Mouse (Mus musculus) liver, embryonic 14.5 days (tissue): ENCODE results near the gene Ccdc71l. TPM values are rescaled to one million over a fixed set of nuclear protein-coding genes. Genes with fewer than 3 reads are reported as not detected.

ENCODE experiments used
- ATAC-seq: fragments of 200-750 bp; cut with Nextera tagmentation; 2 replicates; pipeline ENCODE4 v1.8.0; 2017; ENCODE audit warnings: moderate number of reproducible peaks, mild to moderate bottlenecking, moderate library complexity; ENCODE audit not compliant: insufficient read depth
- DNase-seq, 3 experiments: peaks; one replicate each; pipeline ENCODE4 v3.0.0-alpha.2; 2012 to 2013; ENCODE audit warnings: low read depth in 3 of 3, low spot score in 3 of 3
- H3K27ac ChIP-seq: fragments of 300-500 bp; sonication (generic); 2 replicates; pipeline ENCODE4 v1.5.1; 2014; ENCODE audit warnings: moderate library complexity, mild to moderate bottlenecking, control low read depth, inconsistent platforms
- H3K27me3 ChIP-seq: fragments of 300-500 bp; sonication (generic); 2 replicates; pipeline ENCODE4 v1.6.1; 2014; ENCODE audit warnings: mild to moderate bottlenecking, low read length, moderate library complexity; ENCODE audit not compliant: control insufficient read depth, insufficient read depth
- H3K36me3 ChIP-seq: fragments of 300-500 bp; sonication (generic); replicated peaks from 2 replicates; pipeline ENCODE4 v1.6.1; 2014; ENCODE audit warnings: low read depth; ENCODE audit not compliant: control insufficient read depth, insufficient read depth
- H3K4me1 ChIP-seq, 2 experiments: fragments of 200-500 bp in 1 of 2; fragments of 300-500 bp in 1 of 2; sonication (generic) in 1 of 2; replicated peaks; 2 replicates each; pipeline ENCODE4 v1.6.1; 2012 to 2014; ENCODE audit warnings: antibody characterized with exemption in 1 of 2, inconsistent platforms in 1 of 2, low read length in 1 of 2; ENCODE audit not compliant: control insufficient read depth in 2 of 2, insufficient read depth in 2 of 2
- H3K4me2 ChIP-seq: fragments of 300-500 bp; sonication (generic); 2 replicates; pipeline ENCODE4 v1.6.1; 2014; ENCODE audit warnings: low read depth, mild to moderate bottlenecking, control low read depth, moderate library complexity
- H3K4me3 ChIP-seq, 2 experiments: fragments of 200-500 bp in 1 of 2; fragments of 300-500 bp in 1 of 2; sonication (generic) in 1 of 2; 2 replicates each; pipeline ENCODE4 v1.5.1; 2012 to 2014; ENCODE audit warnings: low read depth in 2 of 2, low read length in 2 of 2, mild to moderate bottlenecking in 2 of 2, control low read depth in 1 of 2, inconsistent platforms in 1 of 2, moderate library complexity in 1 of 2; ENCODE audit not compliant: insufficient read depth in 1 of 2
- H3K9ac ChIP-seq: fragments of 300-500 bp; sonication (generic); replicated peaks from 2 replicates; pipeline ENCODE4 v1.6.1; 2014; ENCODE audit warnings: mild to moderate bottlenecking, control low read depth, moderate library complexity
- H3K9me3 ChIP-seq: fragments of 300-500 bp; sonication (generic); 2 replicates; pipeline ENCODE4 v1.6.1; 2016; ENCODE audit warnings: low read length, mixed read lengths; ENCODE audit not compliant: control insufficient read depth
- CTCF ChIP-seq: IDR thresholded peaks from 2 replicates; pipeline ENCODE4 v1.5.1; 2016; ENCODE audit warnings: antibody characterized with exemption, low read depth, control low read depth
- EP300 ChIP-seq: IDR thresholded peaks from 2 replicates; pipeline ENCODE4 v1.6.1; 2016; ENCODE audit warnings: antibody characterized with exemption, low read depth
- WGBS: fragments of 180-500 bp; shearing (Covaris S2); extraction: QIAGEN DNeasy Blood & Tissue Kit; methylation state at CpG from one replicate; pipeline ENCODE4 v1.1.7; 2014; ENCODE audit not compliant: insufficient replicate concordance; 5-methylcytosine and 5-hydroxymethylcytosine counted together
- polyA plus RNA-seq, 2 experiments: library from polyadenylated mRNA; depleted of rRNA in 1 of 2; stranded (reverse) in 1 of 2; unstranded in 1 of 2; fragments of >200 nt; fragmentation: Nextera tagmentation in 1 of 2; extraction: Ambion mirVana in 1 of 2; gene quantifications; 2 replicates each; pipeline versions ENCODE4 v1.2.1 to v1.2.3; 2012 to 2014

The Ccdc71l gene
- 10.4 and 11.4 TPM in 2 replicates for polyA plus RNA-seq (2012; rRNA removed)
- polyA plus RNA-seq (2014; fragmentation: Nextera tagmentation; extraction: Ambion mirVana): 6.6 and 7.4 TPM in 2 replicates

- Histone ChIP-seq H3K4me3 (peak within 1 kb of the TSS; percentile 60 to 64), H3K4me2 (peak within 1 kb of the TSS; percentile 70), H3K9me3 (no peaks in the 10 kb centered on the region), H3K9ac (peak within 1 kb of the TSS; percentile 95), H3K36me3 (peaks cover 7% of the 10 kb centered on the region), H3K27ac (peak within 1 kb of the TSS; percentile 93), H3K4me1 (peaks cover 10% of the 10 kb centered on the region in 2 experiments), H3K27me3 (no peaks in the 10 kb centered on the region)
- ATAC-seq: peak; percentile 77
- DNase-seq: peak; percentile 79 to 86 (median 83)
- no peak for TF ChIP-seq CTCF
- no peak for TF ChIP-seq EP300
- under 1% methylated on average over 62 of the region's 78 CpGs for WGBS
Observed at GRCm38 (mm10) chr12:32378528-32379295, at the start of gene Ccdc71l. TSS of gene Ccdc71l (plus strand) at chr12:32378704.

DNA sequence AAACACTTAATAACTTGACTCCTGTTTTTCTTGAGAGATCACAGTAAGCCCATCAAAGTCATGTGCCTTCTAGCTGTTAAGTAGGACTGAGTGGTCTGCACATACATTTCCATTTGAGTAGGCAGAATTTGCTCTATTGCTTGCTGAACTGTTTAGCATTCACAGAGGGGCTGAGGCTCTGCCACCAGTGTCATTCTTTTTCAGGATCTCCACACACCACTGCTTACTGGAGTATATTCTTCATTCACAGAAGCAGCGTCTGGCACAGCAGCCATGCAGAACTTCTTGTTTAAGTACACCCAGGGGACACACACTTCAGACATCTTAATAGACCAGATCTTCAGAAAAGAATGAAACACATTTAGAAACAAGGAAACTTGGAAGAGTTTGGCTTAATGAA, 39.4 kb upstream of the Ccdc71l start:
- TF ChIP-seq CTCF (no peak), EP300 (no peak)
- 65% methylated on average over 1 of the region's 1 CpGs for WGBS
- Histone ChIP-seq H3K4me3 (no peak overlapping the region), H3K9me3 (no peaks in the 10 kb centered on the region), H3K27me3 (no peaks in the 10 kb centered on the region), H3K4me1 (peaks cover 0 to 3% of the 10 kb centered on the region in 2 experiments; a peak in 2 of 4 replicates), H3K9ac (no peak overlapping the region), H3K36me3 (no peaks in the 10 kb centered on the region), H3K4me2 (no peak overlapping the region), H3K27ac (no peak overlapping the region)
- ATAC-seq (no peak), DNase-seq (no peak)

GRCm38 (mm10) chr12:32343487-32343886, 35.0 kb upstream of the Ccdc71l start:
- H3K36me3 ChIP-seq: no peaks in the 10 kb centered on the region
- no peak overlapping the region for H3K27ac ChIP-seq
- H3K4me2 ChIP-seq: no peak overlapping the region
- no peak overlapping the region for H3K9ac ChIP-seq
- H3K27me3 ChIP-seq: no peaks in the 10 kb centered on the region
- ATAC-seq (no peak), DNase-seq (no peak)
- H3K4me3 ChIP-seq: no peak overlapping the region
- WGBS: 68% methylated on average over 1 of the region's 1 CpGs
- TF ChIP-seq EP300 (no peak), CTCF (no peak)
- H3K9me3 ChIP-seq: no peaks in the 10 kb centered on the region
- peaks cover 4 to 7% of the 10 kb centered on the region in 2 experiments for H3K4me1 ChIP-seq

DNA sequence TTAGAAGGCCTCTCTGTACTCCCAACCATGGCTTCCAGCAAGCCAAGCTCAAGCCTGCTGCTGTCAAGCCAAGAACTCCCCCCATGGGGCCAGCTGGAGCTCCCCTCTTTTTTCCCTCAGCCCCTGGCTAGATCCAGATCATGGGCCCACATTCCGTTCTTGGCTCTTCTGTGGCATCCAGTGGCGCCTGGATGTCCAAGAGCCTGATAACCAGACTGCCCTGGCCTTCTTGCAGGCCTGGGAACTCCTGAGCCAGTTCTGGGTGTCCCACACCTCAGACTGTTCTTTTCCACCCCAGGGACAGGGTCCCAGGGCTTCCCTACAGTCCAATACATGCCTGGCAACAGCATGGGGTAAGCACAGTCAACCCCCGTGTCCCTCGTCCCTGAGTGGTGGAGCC, 32.4 kb upstream of the Ccdc71l start:
- no peak overlapping the region for H3K4me2 ChIP-seq
- WGBS: 90% methylated on average over 4 of the region's 4 CpGs
- no peaks in the 10 kb centered on the region for H3K27me3 ChIP-seq
- H3K4me3 ChIP-seq: no peak overlapping the region
- no peak overlapping the region for H3K9ac ChIP-seq
- DNase-seq: no peak
- H3K27ac ChIP-seq: no peak overlapping the region
- H3K36me3 ChIP-seq: no peaks in the 10 kb centered on the region
- no peak for ATAC-seq
- no peaks in the 10 kb centered on the region for H3K9me3 ChIP-seq
- TF ChIP-seq EP300: no peak
- no peak for TF ChIP-seq CTCF
- peaks cover 4 to 6% of the 10 kb centered on the region in 2 experiments for H3K4me1 ChIP-seq

DNA sequence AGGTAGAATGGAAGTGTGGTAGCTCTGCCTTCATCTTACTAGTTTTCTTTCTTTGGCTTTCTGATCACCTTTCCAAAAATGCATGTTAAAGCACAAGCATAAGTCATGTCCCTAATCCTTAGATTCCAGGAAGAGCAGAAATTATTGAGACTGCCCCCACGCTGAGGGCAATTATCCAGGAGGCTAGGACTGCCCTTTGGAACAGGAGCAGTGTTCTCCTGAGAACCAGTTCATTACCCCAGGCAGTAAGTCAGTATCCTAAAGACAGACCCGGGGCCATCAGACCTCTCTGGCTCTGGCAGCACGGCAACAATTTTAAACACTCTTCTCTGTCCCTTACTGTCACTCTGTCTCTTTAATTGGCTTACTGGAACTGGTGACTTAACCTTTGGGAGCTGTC, 30.0 kb upstream of the Ccdc71l start:
- peaks cover 17 to 22% of the 10 kb centered on the region in 2 experiments for H3K4me1 ChIP-seq
- H3K9me3 ChIP-seq: no peaks in the 10 kb centered on the region
- H3K36me3 ChIP-seq: no peaks in the 10 kb centered on the region
- no peak overlapping the region for H3K27ac ChIP-seq
- H3K9ac ChIP-seq: no peak overlapping the region
- DNase-seq: no peak
- TF ChIP-seq EP300 (no peak), CTCF (no peak)
- WGBS: 63% methylated on average over 3 of the region's 3 CpGs
- H3K27me3 ChIP-seq: no peaks in the 10 kb centered on the region
- no peak overlapping the region for H3K4me3 ChIP-seq
- no peak overlapping the region for H3K4me2 ChIP-seq
- ATAC-seq: no peak
